Mouse (Mus musculus) liver, embryonic 15.5 days (tissue): Measurements from ENCODE around the gene Ndufb4. TPM values are rescaled to one million over a fixed set of nuclear protein-coding genes. Genes with fewer than 3 reads are reported as not detected.
"Not testable (repeated sequence)": the region's sequence is repeated elsewhere in the genome, so short reads cannot be mapped to it uniquely, and the experiment has no call there.

Experiments
- ATAC-seq: fragments of 200-750 bp; cut with Nextera tagmentation; 2 replicates; pipeline ENCODE4 v1.8.0; 2017; ENCODE audit warnings: moderate number of reproducible peaks, mild to moderate bottlenecking, moderate library complexity; ENCODE audit not compliant: insufficient read depth
- H3K27ac ChIP-seq: fragments of 300-500 bp; sonication (generic); replicated peaks from 2 replicates; pipeline ENCODE4 v1.5.1; 2015; ENCODE audit warnings: mild to moderate bottlenecking, inconsistent platforms
- H3K27me3 ChIP-seq: fragments of 300-500 bp; sonication (generic); 2 replicates; pipeline ENCODE4 v1.6.1; 2015; ENCODE audit warnings: mild to moderate bottlenecking, inconsistent platforms
- H3K36me3 ChIP-seq: fragments of 300-500 bp; sonication (generic); replicated peaks from 2 replicates; pipeline ENCODE4 v1.6.1; 2015; ENCODE audit warnings: moderate library complexity, mild to moderate bottlenecking, inconsistent platforms
- H3K4me1 ChIP-seq: fragments of 300-500 bp; sonication (generic); replicated peaks from 2 replicates; pipeline ENCODE4 v1.6.1; 2015; ENCODE audit warnings: inconsistent platforms
- H3K4me2 ChIP-seq: fragments of 300-500 bp; sonication (generic); 2 replicates; pipeline ENCODE4 v1.6.1; 2015; ENCODE audit warnings: moderate library complexity, mild to moderate bottlenecking, inconsistent platforms
- H3K4me3 ChIP-seq: fragments of 300-500 bp; sonication (generic); replicated peaks from 2 replicates; pipeline ENCODE4 v1.5.1; 2015; ENCODE audit warnings: mild to moderate bottlenecking, inconsistent platforms
- H3K9ac ChIP-seq: fragments of 300-500 bp; sonication (generic); 2 replicates; pipeline ENCODE4 v1.6.1; 2015; ENCODE audit warnings: moderate library complexity, mild to moderate bottlenecking, inconsistent platforms
- H3K9me3 ChIP-seq: fragments of 300-500 bp; sonication (generic); replicated peaks from 2 replicates; pipeline ENCODE4 v1.6.1; 2016; ENCODE audit warnings: inconsistent platforms
- WGBS: fragments of 180-500 bp; shearing (Covaris S2); methylation state at CpG from one replicate; pipeline ENCODE4 v1.1.7; 2015; ENCODE audit warnings: mixed read lengths; ENCODE audit not compliant: insufficient replicate concordance; 5-methylcytosine and 5-hydroxymethylcytosine counted together
- polyA plus RNA-seq: library from polyadenylated mRNA; unstranded; fragments of >200 nt; fragmentation: Nextera tagmentation; extraction: Ambion mirVana; gene quantifications from 2 replicates; pipeline ENCODE4 v1.2.1, GENCODE M21; 2015

Gene Ndufb4
- polyA plus RNA-seq = 21.5 and 31.8 TPM in 2 replicates

DNA sequence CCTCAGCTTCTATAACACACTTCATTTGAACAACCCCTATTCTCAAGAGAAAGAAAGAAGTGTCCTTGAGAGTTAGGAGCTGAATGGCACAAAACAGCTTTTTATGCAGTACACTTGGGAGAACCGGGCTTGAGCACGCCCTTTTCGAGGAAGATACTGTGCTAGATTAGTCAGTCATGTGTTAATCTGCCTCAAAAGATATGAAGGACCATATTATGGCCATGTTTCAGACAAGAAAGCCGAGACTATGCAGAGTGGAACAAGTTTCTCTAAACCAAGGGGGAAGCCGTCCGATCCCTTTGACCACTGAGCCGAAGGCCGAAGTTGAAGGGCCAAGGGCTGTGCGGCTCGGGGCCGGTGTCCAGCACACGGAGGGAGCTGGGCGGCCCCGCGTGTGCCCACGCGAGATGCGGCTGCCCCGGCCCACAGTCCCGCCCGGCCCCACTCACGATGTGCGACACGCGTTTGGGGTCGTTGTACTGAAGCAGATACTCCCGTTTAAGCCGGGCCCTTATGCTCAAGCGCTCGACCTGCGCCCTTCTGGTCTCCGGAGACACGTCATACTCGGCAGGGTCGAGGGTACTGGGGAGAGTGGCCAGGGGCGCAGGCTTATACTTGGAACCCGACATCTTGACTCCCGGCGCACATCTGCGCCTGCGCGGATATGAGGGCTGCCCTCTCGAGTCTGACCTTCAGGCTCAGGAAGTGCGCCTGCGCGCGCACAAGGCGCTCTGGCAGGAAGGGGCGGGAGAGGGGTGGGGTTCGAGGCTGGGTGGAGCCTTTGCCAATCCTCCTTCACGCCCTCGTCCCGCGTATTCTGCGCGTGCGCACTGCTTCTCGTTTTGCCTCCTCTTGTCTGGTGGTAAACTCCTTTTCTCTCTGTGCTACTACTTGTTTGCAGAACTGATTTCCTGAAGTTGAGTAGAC, at the start of gene Ndufb4:
TSS of gene Ndufb4 (minus strand) at position 723 of the 927 bp plus-strand sequence.
- no peaks in the 10 kb centered on the region for H3K36me3 ChIP-seq
- ATAC-seq = peak; percentile 96

DNA sequence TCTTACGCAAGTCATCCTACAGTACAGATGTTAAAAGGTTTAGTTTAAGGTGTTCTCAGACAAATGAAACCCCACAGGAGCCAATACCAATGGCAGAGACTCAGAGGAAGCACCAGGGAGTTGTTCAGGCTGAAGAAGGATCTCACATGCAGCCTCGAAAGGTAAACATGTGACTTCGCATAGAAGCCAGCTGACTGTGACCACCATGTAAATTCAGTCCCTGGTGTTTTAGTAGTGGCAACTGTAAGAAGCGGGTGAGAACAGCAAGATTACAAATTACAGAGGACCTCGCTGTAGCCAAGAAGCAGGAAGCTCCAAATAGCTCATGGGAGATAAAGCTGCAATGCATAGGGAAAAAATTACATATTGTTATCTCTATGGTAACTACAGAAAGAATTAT, 49.6 kb upstream of the Ndufb4 start:
- H3K4me1 ChIP-seq = no peaks in the 10 kb centered on the region
- no peak overlapping the region for H3K4me3 ChIP-seq
- no peaks in the 10 kb centered on the region for H3K9me3 ChIP-seq
- H3K27ac ChIP-seq = no peak overlapping the region
- 57% methylated on average over 5 of the region's 5 CpGs for WGBS
- H3K27me3 ChIP-seq = no peaks in the 10 kb centered on the region
- ATAC-seq = no peak
- H3K9ac ChIP-seq = no peak overlapping the region
- no peak overlapping the region for H3K4me2 ChIP-seq
- no peaks in the 10 kb centered on the region for H3K36me3 ChIP-seq

More for the DNA sequence above, at the start of gene Ndufb4:
- H3K27ac ChIP-seq = peak within 1 kb of the TSS; percentile 83
- under 1% methylated on average over 52 of the region's 58 CpGs for WGBS
- H3K9me3 ChIP-seq = no peaks in the 10 kb centered on the region
- peak within 1 kb of the TSS; percentile 75 for H3K4me2 ChIP-seq
- peak within 1 kb of the TSS; percentile 75 for H3K4me3 ChIP-seq
- peak within 1 kb of the TSS; percentile 80 for H3K9ac ChIP-seq
- peaks cover 32% of the 10 kb centered on the region for H3K4me1 ChIP-seq
- H3K27me3 ChIP-seq = no peaks in the 10 kb centered on the region

DNA sequence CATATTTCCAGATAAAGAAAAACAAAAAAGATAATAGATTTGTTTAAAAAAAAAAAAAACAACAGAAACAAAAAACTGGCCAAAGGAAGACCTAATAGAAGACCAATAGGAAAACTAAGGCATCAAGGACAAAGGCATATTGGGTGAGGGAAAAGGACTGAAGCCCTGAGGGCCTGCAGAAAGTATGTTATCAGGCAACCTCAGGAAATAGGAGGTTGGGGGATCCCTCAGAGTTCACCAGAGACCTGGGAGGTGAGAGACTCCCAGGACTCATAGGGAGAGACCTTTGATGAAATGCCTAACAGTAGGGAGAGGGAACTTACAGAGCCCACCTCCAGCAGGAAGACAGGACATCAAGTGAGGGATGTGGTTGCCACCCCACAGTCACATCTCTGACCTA, 45.8 kb upstream of the Ndufb4 start:
- H3K36me3 ChIP-seq, H3K9ac ChIP-seq, H3K27me3 ChIP-seq, H3K9me3 ChIP-seq, H3K4me1 ChIP-seq, H3K4me2 ChIP-seq, H3K4me3 ChIP-seq, H3K27ac ChIP-seq, ATAC-seq: not testable (repeated sequence)

GRCm38 (mm10) chr16:37698767-37699166, 44.5 kb upstream of the Ndufb4 start:
- Histone ChIP-seq H3K9ac (no peak overlapping the region), H3K4me3 (no peak overlapping the region), H3K36me3 (no peaks in the 10 kb centered on the region), H3K27ac (no peak overlapping the region), H3K27me3 (no peaks in the 10 kb centered on the region), H3K4me2 (no peak overlapping the region), H3K9me3 (no peaks in the 10 kb centered on the region), H3K4me1 (no peaks in the 10 kb centered on the region)
- WGBS = 79% methylated on average over 6 of the region's 6 CpGs
- no peak for ATAC-seq

GRCm38 (mm10) chr16:37697271-37697670, 43.0 kb upstream of the Ndufb4 start:
- H3K9ac ChIP-seq = no peak overlapping the region
- no peak overlapping the region for H3K4me3 ChIP-seq
- H3K36me3 ChIP-seq = no peaks in the 10 kb centered on the region
- ATAC-seq = no peak
- H3K4me1 ChIP-seq = no peaks in the 10 kb centered on the region
- 64% methylated on average over 5 of the region's 5 CpGs for WGBS
- no peak overlapping the region for H3K27ac ChIP-seq
- no peaks in the 10 kb centered on the region for H3K27me3 ChIP-seq
- no peak overlapping the region for H3K4me2 ChIP-seq
- H3K9me3 ChIP-seq = no peaks in the 10 kb centered on the region

DNA sequence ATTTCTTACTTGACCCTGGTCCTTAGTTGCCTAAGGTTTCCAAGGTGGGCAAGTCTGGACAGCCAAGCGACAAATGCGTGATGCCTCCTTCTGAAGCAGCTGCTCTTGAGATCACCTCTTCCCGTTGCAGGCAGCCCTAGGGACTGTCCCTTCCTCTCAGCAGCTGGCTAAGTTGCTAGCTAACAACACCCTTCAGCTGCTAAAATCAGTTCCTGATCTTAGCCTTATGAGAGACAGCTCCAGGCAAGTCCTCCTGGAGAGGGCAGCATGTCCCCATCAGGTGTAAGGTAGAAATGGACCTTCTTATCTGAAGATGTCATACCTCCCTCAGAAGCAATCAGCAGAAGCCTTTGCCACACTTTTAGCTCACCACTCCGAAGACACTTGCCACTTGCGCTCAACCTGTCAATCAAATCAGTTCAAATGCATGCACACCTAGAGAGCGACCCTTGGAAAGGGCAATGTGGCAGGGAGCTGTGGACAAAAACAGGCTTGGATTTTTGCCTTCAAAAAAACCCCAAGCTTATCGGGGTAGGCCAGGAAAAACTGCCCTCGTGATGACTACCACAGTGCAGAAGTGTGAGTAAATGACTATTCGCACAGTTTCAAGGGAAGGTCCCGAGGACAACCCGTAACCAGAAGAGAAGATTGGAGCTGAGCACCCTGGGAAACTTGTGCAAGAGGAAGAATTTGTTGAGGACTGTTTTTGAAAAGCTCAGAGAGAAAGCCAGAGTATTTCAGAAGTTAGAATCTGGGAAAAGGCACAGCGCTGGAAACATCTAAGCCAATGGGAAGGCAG, 36.9 kb upstream of the Ndufb4 start:
- Histone ChIP-seq H3K4me3 (no peak overlapping the region), H3K27ac (no peak overlapping the region), H3K4me1 (peaks cover 10% of the 10 kb centered on the region; the same call in 1 of the 2 replicates), H3K36me3 (no peaks in the 10 kb centered on the region), H3K9me3 (no peaks in the 10 kb centered on the region), H3K9ac (no peak overlapping the region), H3K27me3 (no peaks in the 10 kb centered on the region), H3K4me2 (no peak overlapping the region)
- ATAC-seq = no peak
- WGBS = 58% methylated on average over 12 of the region's 12 CpGs

- H3K27ac ChIP-seq = no peak overlapping the region
- H3K4me2 ChIP-seq = no peak overlapping the region
- ATAC-seq = no peak
- no peak overlapping the region for H3K9ac ChIP-seq
- no peak overlapping the region for H3K4me3 ChIP-seq
- 71% methylated on average over 6 of the region's 6 CpGs for WGBS
- H3K9me3 ChIP-seq = no peaks in the 10 kb centered on the region
- H3K36me3 ChIP-seq = no peaks in the 10 kb centered on the region
- peaks cover 12% of the 10 kb centered on the region for H3K4me1 ChIP-seq
- H3K27me3 ChIP-seq = no peaks in the 10 kb centered on the region
Observed at GRCm38 (mm10) chr16:37690465-37690864, 36.2 kb upstream of the Ndufb4 start.

GRCm38 (mm10) chr16:37689934-37690333, 35.7 kb upstream of the Ndufb4 start:
- no peak for ATAC-seq
- no peaks in the 10 kb centered on the region for H3K36me3 ChIP-seq
- H3K4me3 ChIP-seq = no peak overlapping the region
- H3K27me3 ChIP-seq = no peaks in the 10 kb centered on the region
- no peak overlapping the region for H3K27ac ChIP-seq
- 53% methylated on average over 10 of the region's 10 CpGs for WGBS
- H3K4me2 ChIP-seq = no peak overlapping the region
- peaks cover 17% of the 10 kb centered on the region for H3K4me1 ChIP-seq
- no peaks in the 10 kb centered on the region for H3K9me3 ChIP-seq
- H3K9ac ChIP-seq = no peak overlapping the region

DNA sequence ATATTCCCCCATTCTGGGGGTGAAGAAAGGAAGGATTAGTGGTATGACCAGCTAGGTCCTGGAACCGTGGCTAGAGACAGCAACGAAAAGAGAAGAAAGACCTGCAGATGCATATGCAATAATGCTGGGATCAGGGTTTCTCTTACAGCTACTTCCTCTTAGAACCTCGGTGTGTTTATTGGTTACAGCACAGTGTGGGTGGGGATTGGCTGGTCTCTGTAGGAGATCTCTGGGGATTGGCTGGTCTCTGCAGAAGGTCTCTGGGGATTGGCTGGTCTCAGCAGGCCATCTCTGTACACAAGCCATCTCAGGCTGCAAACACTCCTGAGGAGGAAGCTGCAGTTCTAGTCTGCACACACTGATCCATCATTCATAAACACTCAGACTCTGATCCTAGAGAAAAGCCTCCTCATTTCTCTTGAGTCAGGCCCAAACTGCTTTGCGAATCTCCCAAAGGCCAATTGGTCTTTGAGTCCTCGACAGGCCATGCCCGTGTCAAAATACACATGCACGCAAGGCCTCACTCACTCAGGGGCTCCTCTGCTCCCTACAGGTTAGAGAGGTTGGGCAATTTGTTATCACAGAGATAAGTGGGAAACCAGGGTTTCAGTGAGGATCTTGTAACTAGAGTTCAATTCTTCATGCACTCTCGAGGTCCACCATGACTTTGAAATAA, 35.1 kb upstream of the Ndufb4 start:
- H3K9ac ChIP-seq = no peak overlapping the region
- peaks cover 22% of the 10 kb centered on the region for H3K4me1 ChIP-seq
- 49% methylated on average over 8 of the region's 8 CpGs for WGBS

DNA sequence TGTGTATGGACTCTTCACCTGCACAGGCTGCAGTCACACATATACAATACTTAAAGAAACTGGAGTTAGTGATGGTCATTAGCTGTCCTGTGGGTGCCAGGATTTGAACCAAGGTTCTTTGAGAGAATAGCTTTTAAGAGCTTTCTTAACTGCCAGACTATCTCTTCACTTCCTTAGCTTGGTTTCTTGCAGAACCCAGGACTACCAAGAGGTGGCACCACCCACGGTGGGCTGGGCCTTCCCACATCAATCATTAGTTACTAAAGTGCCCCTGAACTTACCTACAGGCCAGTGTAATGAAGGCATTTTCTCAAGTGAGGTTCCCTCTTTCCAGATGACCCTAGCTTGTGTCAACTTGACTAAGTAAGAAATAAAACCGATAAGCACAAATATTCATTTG, 33.9 kb upstream of the Ndufb4 start:
- WGBS = 47% methylated on average over 2 of the region's 2 CpGs
- Histone ChIP-seq H3K9ac (no peak overlapping the region), H3K4me3 (no peak overlapping the region), H3K4me2 (no peak overlapping the region), H3K4me1 (peaks cover 28% of the 10 kb centered on the region), H3K27ac (no peak overlapping the region), H3K36me3 (no peaks in the 10 kb centered on the region), H3K27me3 (peaks cover 4% of the 10 kb centered on the region; the same call in 1 of the 2 replicates), H3K9me3 (no peaks in the 10 kb centered on the region)
- no peak for ATAC-seq

More for the DNA sequence above, 35.1 kb upstream of the Ndufb4 start:
- no peak overlapping the region for H3K4me2 ChIP-seq
- no peak overlapping the region for H3K4me3 ChIP-seq
- H3K27me3 ChIP-seq = no peaks in the 10 kb centered on the region
- ATAC-seq = peak; percentile 56; the same call in 1 of the 2 replicates
- no peaks in the 10 kb centered on the region for H3K36me3 ChIP-seq
- H3K27ac ChIP-seq = no peak overlapping the region
- no peaks in the 10 kb centered on the region for H3K9me3 ChIP-seq
